Mouse (Mus musculus) fibroblast of lung, adult 2 months (primary cell): ENCODE measurements around the gene Mepe.
A peak's percentile ranks its signal among the peaks of the same experiment; 100 is the strongest.

Experiments
- DNase-seq: peaks from one replicate; pipeline ENCODE4 v3.0.0-alpha.2; 2011; ENCODE audit warnings: low read depth

Gene Mepe

GRCm38 (mm10) chr5:104351874-104352273, 26.7 kb downstream of the Mepe start:
- DNase-seq, result no peak

GRCm38 (mm10) chr5:104357575-104357974, 32.4 kb downstream of the Mepe start:
- DNase-seq, result no peak

GRCm38 (mm10) chr5:104358592-104358991, 33.5 kb downstream of the Mepe start:
- DNase-seq, result no peak

- no peak for DNase-seq
These were observed 34.1 kb downstream of the Mepe start for GRCm38 (mm10) chr5:104359257-104359656.

GRCm38 (mm10) chr5:104370580-104370979, 45.5 kb downstream of the Mepe start:
- no peak for DNase-seq

GRCm38 (mm10) chr5:104371284-104371683, 46.2 kb downstream of the Mepe start:
- no peak for DNase-seq

- DNase-seq, result no peak
These were observed 48.6 kb downstream of the Mepe start for GRCm38 (mm10) chr5:104373648-104374307.

- DNase-seq, result peak; percentile 74
These were observed 49.2 kb downstream of the Mepe start for GRCm38 (mm10) chr5:104374308-104374660.

GRCm38 (mm10) chr5:104375132-104375531, 50.0 kb downstream of the Mepe start:
- DNase-seq, result no peak

- DNase-seq, result no peak
These were observed 51.8 kb downstream of the Mepe start for GRCm38 (mm10) chr5:104376890-104377289.

- peak; percentile 83 for DNase-seq
These were observed 55.4 kb downstream of the Mepe start for GRCm38 (mm10) chr5:104380574-104380973.

GRCm38 (mm10) chr5:104381671-104382070, 56.5 kb downstream of the Mepe start:
- DNase-seq, result no peak

- DNase-seq, result no peak
These were observed 59.4 kb downstream of the Mepe start for GRCm38 (mm10) chr5:104384540-104384939.

- no peak for DNase-seq
These were observed 60.4 kb downstream of the Mepe start for GRCm38 (mm10) chr5:104385521-104385920.

GRCm38 (mm10) chr5:104386908-104387307, 61.8 kb downstream of the Mepe start:
- DNase-seq, result no peak
